Mouse (Mus musculus): ENCODE measurements around the gene Hydin. TPM values are rescaled to one million over a fixed set of nuclear protein-coding genes. Genes with fewer than 3 reads are reported as not detected.
A peak's percentile ranks its signal among the peaks of the same experiment; 100 is the strongest.

Hydin gene
- total and polyA plus RNA-seq, 2 experiments from 2014 or later: 0.49 to 0.88 TPM

DNA sequence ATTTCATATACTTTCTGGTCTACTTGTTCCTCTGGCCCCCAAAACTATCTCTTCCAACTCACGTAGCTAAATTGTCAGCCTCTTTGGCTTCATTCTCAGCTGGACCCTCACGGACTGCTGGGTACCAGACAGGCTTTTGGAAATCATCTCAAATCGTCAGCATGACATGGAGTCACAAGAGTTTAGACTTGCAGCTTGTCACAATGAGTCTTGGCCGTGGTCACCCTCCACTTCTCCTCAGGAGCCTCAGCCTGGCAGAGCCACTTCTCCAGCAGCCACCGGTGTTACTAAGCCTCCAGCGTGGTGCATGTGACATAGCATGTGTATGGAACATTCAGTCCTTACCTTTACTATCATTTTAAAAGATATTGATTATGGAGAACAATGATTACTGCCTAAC lies 135.5 kb downstream of the Hydin start:
- Histone ChIP-seq H3K9ac (replicated peaks; ENCODE audit: low read length, poor library complexity, severe bottlenecking) (no peak overlapping the region), H3K36me3 (ENCODE audit: insufficient read depth, low read length) (no peaks in the 10 kb centered on the region), H3K9me3 (ENCODE audit: low read length) (no peaks in the 10 kb centered on the region), H3K27ac (ENCODE audit: low read depth, low read length) (no peak overlapping the region), H3K4me3 (ENCODE audit: low read depth, low read length) (no peak overlapping the region), H3K27me3 (ENCODE audit: insufficient read depth, low read length) (no peaks in the 10 kb centered on the region), H3K4me1 (ENCODE audit: insufficient read depth, low read length) (no peaks in the 10 kb centered on the region), H3K4me2 (ENCODE audit: low read depth, low read length, poor library complexity, severe bottlenecking) (no peak overlapping the region)
- 86% methylated on average over 6 of the region's 6 CpGs for WGBS
- TF ChIP-seq CTCF (IDR thresholded peaks at IDR 0.05): no peak
- DNase-seq (ENCODE audit: low spot score) (peak; percentile 19), ATAC-seq (ENCODE audit: low FRiP score) (no peak)

GRCm38 (mm10) chr8:110404516-110404915 lies 137.7 kb downstream of the Hydin start:
- no peak for ATAC-seq (ENCODE audit: low FRiP score)
- Histone ChIP-seq H3K36me3 (ENCODE audit: insufficient read depth, low read length) (no peaks in the 10 kb centered on the region), H3K27me3 (ENCODE audit: insufficient read depth, low read length) (no peaks in the 10 kb centered on the region), H3K4me1 (ENCODE audit: insufficient read depth, low read length) (no peaks in the 10 kb centered on the region), H3K9ac (replicated peaks; ENCODE audit: low read length, poor library complexity, severe bottlenecking) (no peak overlapping the region), H3K27ac (ENCODE audit: low read depth, low read length) (no peak overlapping the region), H3K9me3 (ENCODE audit: low read length) (no peaks in the 10 kb centered on the region), H3K4me2 (ENCODE audit: low read depth, low read length, poor library complexity, severe bottlenecking) (no peak overlapping the region), H3K4me3 (ENCODE audit: low read depth, low read length) (no peak overlapping the region)
- no peak for DNase-seq (ENCODE audit: low spot score)
- WGBS: 84% methylated on average over 3 of the region's 3 CpGs
- TF ChIP-seq CTCF (IDR thresholded peaks at IDR 0.05): no peak

DNA sequence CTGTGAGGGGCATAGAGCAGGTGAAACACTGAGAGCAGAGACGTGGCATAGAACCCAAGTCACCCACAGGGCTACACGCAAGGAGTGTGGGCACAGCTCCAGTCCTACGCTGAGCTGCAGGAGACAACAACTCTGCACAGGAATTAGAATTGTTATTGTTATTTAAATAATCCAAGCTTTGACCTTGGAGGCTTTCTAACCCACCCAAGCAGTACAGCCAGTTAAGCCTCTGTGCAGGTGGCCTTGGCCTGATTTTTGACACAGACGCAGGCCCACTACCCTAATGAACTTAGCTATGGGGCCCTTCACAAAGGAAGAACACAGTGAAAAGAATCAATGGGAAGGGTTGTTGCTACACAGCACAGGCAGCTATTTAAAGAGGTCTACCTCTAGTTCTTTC lies 148.3 kb downstream of the Hydin start:
- Histone ChIP-seq H3K4me1 (ENCODE audit: insufficient read depth, low read length) (no peaks in the 10 kb centered on the region), H3K27ac (ENCODE audit: low read depth, low read length) (no peak overlapping the region), H3K9me3 (ENCODE audit: low read length) (no peaks in the 10 kb centered on the region), H3K4me2 (ENCODE audit: low read depth, low read length, poor library complexity, severe bottlenecking) (no peak overlapping the region), H3K36me3 (ENCODE audit: insufficient read depth, low read length) (no peaks in the 10 kb centered on the region), H3K4me3 (ENCODE audit: low read depth, low read length) (no peak overlapping the region), H3K27me3 (ENCODE audit: insufficient read depth, low read length) (no peaks in the 10 kb centered on the region), H3K9ac (replicated peaks; ENCODE audit: low read length, poor library complexity, severe bottlenecking) (no peak overlapping the region)
- no peak for TF ChIP-seq CTCF (IDR thresholded peaks at IDR 0.05)
- DNase-seq (ENCODE audit: low spot score) (no peak), ATAC-seq (ENCODE audit: low FRiP score) (no peak)
- WGBS: 44% methylated on average over 4 of the region's 4 CpGs

- 94% methylated on average over 3 of the region's 3 CpGs for WGBS
- no peak overlapping the region for H3K27ac ChIP-seq (ENCODE audit: low read depth, low read length)
- no peaks in the 10 kb centered on the region for H3K27me3 ChIP-seq (ENCODE audit: insufficient read depth, low read length)
- no peaks in the 10 kb centered on the region for H3K4me1 ChIP-seq (ENCODE audit: insufficient read depth, low read length)
- no peak overlapping the region for H3K4me3 ChIP-seq (ENCODE audit: low read depth, low read length)
- no peak for TF ChIP-seq CTCF (IDR thresholded peaks at IDR 0.05)
- DNase-seq (ENCODE audit: low spot score): no peak
- H3K9ac ChIP-seq (replicated peaks; ENCODE audit: low read length, poor library complexity, severe bottlenecking): no peak overlapping the region
- no peaks in the 10 kb centered on the region for H3K36me3 ChIP-seq (ENCODE audit: insufficient read depth, low read length)
- H3K4me2 ChIP-seq (ENCODE audit: low read depth, low read length, poor library complexity, severe bottlenecking): no peak overlapping the region
- H3K9me3 ChIP-seq (ENCODE audit: low read length): no peaks in the 10 kb centered on the region
- no peak for ATAC-seq (ENCODE audit: low FRiP score)
Observed at GRCm38 (mm10) chr8:110416931-110417330, 150.2 kb downstream of the Hydin start.

DNA sequence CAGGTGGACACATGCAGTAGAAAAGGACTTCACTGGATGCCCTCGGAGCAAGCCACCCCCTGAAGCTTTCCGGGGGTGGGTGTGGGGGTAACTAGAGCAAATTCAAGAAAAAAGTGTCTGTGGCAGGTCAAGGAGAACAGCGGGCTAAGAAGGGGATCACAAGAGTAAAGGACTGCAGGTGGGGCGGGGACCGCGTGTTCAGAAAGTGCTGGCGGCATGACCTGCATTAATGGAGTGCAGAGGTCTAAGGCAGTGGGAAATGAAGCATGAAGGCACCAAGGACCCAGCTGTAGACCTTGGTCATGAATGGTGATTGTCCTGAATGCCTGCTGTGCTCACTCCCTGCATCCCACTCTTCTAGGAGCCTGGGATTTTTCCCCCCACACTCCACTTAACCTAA lies 151.0 kb downstream of the Hydin start:
- no peak for TF ChIP-seq CTCF (IDR thresholded peaks at IDR 0.05)
- 84% methylated on average over 7 of the region's 7 CpGs for WGBS
- ATAC-seq (ENCODE audit: low FRiP score) (no peak), DNase-seq (ENCODE audit: low spot score) (no peak)
- Histone ChIP-seq H3K27me3 (ENCODE audit: insufficient read depth, low read length) (no peaks in the 10 kb centered on the region), H3K27ac (ENCODE audit: low read depth, low read length) (no peak overlapping the region), H3K9ac (replicated peaks; ENCODE audit: low read length, poor library complexity, severe bottlenecking) (no peak overlapping the region), H3K9me3 (ENCODE audit: low read length) (no peaks in the 10 kb centered on the region), H3K36me3 (ENCODE audit: insufficient read depth, low read length) (no peaks in the 10 kb centered on the region), H3K4me1 (ENCODE audit: insufficient read depth, low read length) (no peaks in the 10 kb centered on the region), H3K4me2 (ENCODE audit: low read depth, low read length, poor library complexity, severe bottlenecking) (no peak overlapping the region), H3K4me3 (ENCODE audit: low read depth, low read length) (no peak overlapping the region)

GRCm38 (mm10) chr8:110419711-110420110 lies 152.9 kb downstream of the Hydin start:
- DNase-seq (ENCODE audit: low spot score): no peak
- Histone ChIP-seq H3K27ac (ENCODE audit: low read depth, low read length) (no peak overlapping the region), H3K4me2 (ENCODE audit: low read depth, low read length, poor library complexity, severe bottlenecking) (no peak overlapping the region), H3K36me3 (ENCODE audit: insufficient read depth, low read length) (no peaks in the 10 kb centered on the region), H3K9ac (replicated peaks; ENCODE audit: low read length, poor library complexity, severe bottlenecking) (no peak overlapping the region), H3K27me3 (ENCODE audit: insufficient read depth, low read length) (no peaks in the 10 kb centered on the region), H3K4me1 (ENCODE audit: insufficient read depth, low read length) (no peaks in the 10 kb centered on the region), H3K9me3 (ENCODE audit: low read length) (no peaks in the 10 kb centered on the region), H3K4me3 (ENCODE audit: low read depth, low read length) (no peak overlapping the region)
- no peak for ATAC-seq (ENCODE audit: low FRiP score)
- no peak for TF ChIP-seq CTCF (IDR thresholded peaks at IDR 0.05)
- WGBS: 91% methylated on average over 5 of the region's 5 CpGs
